Mouse (Mus musculus) layer of hippocampus, postnatal 14 days (tissue): ENCODE data around the gene Gm17577. TPM values are rescaled to one million over a fixed set of nuclear protein-coding genes. Genes with fewer than 3 reads are reported as not detected.
"Not testable (repeated sequence)": the region's sequence is repeated elsewhere in the genome, so short reads cannot be mapped to it uniquely, and the experiment has no call there.

Experiments used
- DNase-seq, 2 experiments: peaks; one replicate each; pipeline ENCODE4 v3.0.0; 2021 to 2022; ENCODE audit warnings: low spot score in 2 of 2, mixed read lengths in 1 of 2
- long read RNA-seq, 2 experiments: library from polyadenylated mRNA; stranded (forward); transcript quantifications; one replicate each; pipeline ENCODE4 v2.0.0; 2021
- total RNA-seq, 2 experiments: library from RNA; stranded (reverse); gene quantifications; 2 replicates each; pipeline ENCODE4 v1.2.3; 2021

Gm17577 gene
- not detected for total RNA-seq
- long read RNA-seq, experiment 1 = 0 reads
- long read RNA-seq, experiment 2 = 0 reads

- not testable (repeated sequence) for DNase-seq
These were observed at the start of gene Gm17577 for GRCm38 (mm10) chrX:123246807-123247206. TSS of gene Gm17577 (minus strand) at chrX:123246907.

- DNase-seq = not testable (repeated sequence)
These were observed 24.3 kb downstream of the Gm17577 start, which contains the start of gene Srsx for GRCm38 (mm10) chrX:123222381-123222780. TSS of gene Srsx (minus strand) at chrX:123222481.

Other genes with a start within 250 kb of the Gm17577 start
- not detected for gene Gm17521, start 217.2 kb downstream of the Gm17577 start, total RNA-seq
- 1 to 10 TPM; 2.7 to 6.5 TPM for gene Cldn34c1, start 143.4 kb downstream of the Gm17577 start, total RNA-seq
- not detected for gene Srsx, start 24.4 kb downstream of the Gm17577 start, total RNA-seq